Mouse (Mus musculus): ENCODE results near the gene Rhbdl3. TPM values are rescaled to one million over a fixed set of nuclear protein-coding genes. Genes with fewer than 3 reads are reported as not detected.

Rhbdl3 gene
- polyA plus RNA-seq, 1 experiment, result 2.7 TPM

DNA sequence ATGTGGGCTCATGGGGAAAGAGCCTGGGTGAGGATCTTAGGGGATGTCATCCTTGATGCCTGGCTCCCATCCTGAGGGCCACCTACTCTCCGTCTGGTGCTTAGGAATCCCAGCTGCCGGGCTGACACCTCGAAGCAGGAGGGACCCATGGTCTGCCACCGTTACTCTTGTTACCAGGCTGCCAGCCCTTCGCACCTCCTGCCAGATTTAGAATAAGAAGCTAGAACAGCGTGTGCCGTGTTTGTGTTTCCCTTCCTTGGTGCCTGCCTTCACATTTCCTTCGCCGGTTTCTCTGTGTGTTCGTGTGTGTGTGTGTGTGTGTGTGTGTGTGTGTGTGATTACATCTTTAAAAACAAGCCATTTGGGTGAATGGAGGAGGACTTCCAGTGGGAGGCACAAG is 4.1 kb downstream of the Rhbdl3 start:
- TF ChIP-seq POLR2A (IDR thresholded peaks at IDR 0.05; ENCODE audit: borderline replicate concordance, extremely low read depth, low read depth, low read length), result no peak
- no peak for TF ChIP-seq CTCF (IDR thresholded peaks at IDR 0.05; ENCODE audit: insufficient read depth, low read length)
- H3K4me3 ChIP-seq (replicated peaks; ENCODE audit: extremely low read depth, low read depth, low read length), result no peak overlapping the region
- H3K4me1 ChIP-seq (ENCODE audit: control insufficient read depth, insufficient read depth, low read length), result peaks cover 5% of the 10 kb centered on the region; the same call in 1 of the 2 replicates
- WGBS, result 74% methylated on average over 10 of the region's 10 CpGs
- DNase-seq, result no peak

GRCm38 (mm10) chr11:80308537-80308936 is 7.8 kb downstream of the Rhbdl3 start:
- no peak for TF ChIP-seq POLR2A (IDR thresholded peaks at IDR 0.05; ENCODE audit: borderline replicate concordance, extremely low read depth, low read depth, low read length)
- TF ChIP-seq CTCF (IDR thresholded peaks at IDR 0.05; ENCODE audit: insufficient read depth, low read length), result no peak
- Histone ChIP-seq H3K4me3 (replicated peaks; ENCODE audit: extremely low read depth, low read depth, low read length) (no peak overlapping the region), H3K4me1 (ENCODE audit: control insufficient read depth, insufficient read depth, low read length) (no peaks in the 10 kb centered on the region)
- WGBS, result 53% methylated on average over 6 of the region's 6 CpGs
- no peak for DNase-seq

DNA sequence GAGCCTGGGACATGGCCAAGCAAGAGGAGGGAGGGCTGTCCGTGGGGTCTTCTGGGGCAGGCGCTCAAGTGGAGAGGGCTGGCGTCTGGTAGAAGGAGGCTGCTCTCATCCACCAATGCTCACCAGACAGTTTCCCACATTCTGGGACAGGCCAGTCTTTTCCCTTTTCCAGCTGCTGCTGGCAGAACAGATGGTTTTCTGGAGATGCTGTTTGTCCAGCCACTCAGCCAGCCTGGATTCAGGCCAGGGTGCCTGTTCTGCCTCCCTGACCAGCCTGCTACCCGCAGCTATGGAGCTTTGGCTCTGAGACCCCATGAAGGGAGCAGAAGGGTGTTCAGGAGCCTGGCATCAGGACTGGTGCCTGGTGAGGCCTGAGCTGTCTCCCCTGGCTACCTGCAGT is 10.6 kb downstream of the Rhbdl3 start:
- Histone ChIP-seq H3K4me3 (replicated peaks; ENCODE audit: extremely low read depth, low read depth, low read length) (no peak overlapping the region), H3K4me1 (ENCODE audit: control insufficient read depth, insufficient read depth, low read length) (no peaks in the 10 kb centered on the region)
- DNase-seq, result no peak
- 71% methylated on average over 4 of the region's 4 CpGs for WGBS
- TF ChIP-seq POLR2A (IDR thresholded peaks at IDR 0.05; ENCODE audit: borderline replicate concordance, extremely low read depth, low read depth, low read length) (no peak), CTCF (IDR thresholded peaks at IDR 0.05; ENCODE audit: insufficient read depth, low read length) (no peak)

DNA sequence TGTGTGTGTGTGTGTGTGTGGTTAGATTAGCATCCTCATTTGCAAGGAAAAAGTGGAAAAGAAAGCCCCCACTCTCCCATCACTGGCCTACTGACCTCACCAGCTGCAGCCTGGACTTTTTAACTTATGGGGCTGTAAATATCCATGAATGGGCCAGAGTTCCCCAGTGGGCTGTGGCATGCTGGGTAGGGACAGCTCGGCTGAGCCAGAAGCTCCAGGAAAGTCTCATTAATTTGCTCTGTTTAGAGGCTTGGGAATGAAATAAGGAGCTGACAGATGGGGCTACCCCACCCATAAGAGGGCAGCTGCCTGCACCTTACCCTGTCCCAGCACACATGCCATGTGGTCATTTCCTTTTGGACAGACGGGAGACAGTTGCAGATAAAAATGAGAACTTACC is 11.3 kb downstream of the Rhbdl3 start:
- TF ChIP-seq CTCF (IDR thresholded peaks at IDR 0.05; ENCODE audit: insufficient read depth, low read length) (no peak), POLR2A (IDR thresholded peaks at IDR 0.05; ENCODE audit: borderline replicate concordance, extremely low read depth, low read depth, low read length) (no peak)
- no peak for DNase-seq
- no peak overlapping the region for H3K4me3 ChIP-seq (replicated peaks; ENCODE audit: extremely low read depth, low read depth, low read length)
- H3K4me1 ChIP-seq (ENCODE audit: control insufficient read depth, insufficient read depth, low read length), result no peaks in the 10 kb centered on the region
- 48% methylated on average over 2 of the region's 2 CpGs for WGBS

DNA sequence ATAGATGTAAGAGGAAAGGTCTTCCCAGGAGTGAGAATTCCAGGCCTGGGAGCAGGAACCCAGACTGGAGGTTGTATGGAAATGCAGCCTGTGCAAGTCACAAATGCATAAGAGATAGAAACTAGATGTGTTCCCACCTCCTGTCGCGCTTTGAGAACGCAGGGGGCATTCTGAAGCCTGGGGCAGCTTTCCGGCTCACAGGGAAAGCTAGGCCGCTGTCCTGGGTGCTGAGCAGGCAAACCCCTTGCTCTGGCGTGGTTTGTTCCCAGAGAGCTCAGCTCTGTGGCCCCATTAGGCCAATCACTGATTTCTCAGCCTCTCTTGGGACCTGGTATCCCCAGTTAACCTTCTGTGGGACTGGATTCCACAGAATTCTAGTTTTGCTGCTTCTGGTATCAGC is 11.9 kb downstream of the Rhbdl3 start:
- DNase-seq, result no peak
- Histone ChIP-seq H3K4me3 (replicated peaks; ENCODE audit: extremely low read depth, low read depth, low read length) (no peak overlapping the region), H3K4me1 (ENCODE audit: control insufficient read depth, insufficient read depth, low read length) (no peaks in the 10 kb centered on the region)
- no peak for TF ChIP-seq POLR2A (IDR thresholded peaks at IDR 0.05; ENCODE audit: borderline replicate concordance, extremely low read depth, low read depth, low read length)
- no peak for TF ChIP-seq CTCF (IDR thresholded peaks at IDR 0.05; ENCODE audit: insufficient read depth, low read length)
- 23% methylated on average over 6 of the region's 6 CpGs for WGBS

DNA sequence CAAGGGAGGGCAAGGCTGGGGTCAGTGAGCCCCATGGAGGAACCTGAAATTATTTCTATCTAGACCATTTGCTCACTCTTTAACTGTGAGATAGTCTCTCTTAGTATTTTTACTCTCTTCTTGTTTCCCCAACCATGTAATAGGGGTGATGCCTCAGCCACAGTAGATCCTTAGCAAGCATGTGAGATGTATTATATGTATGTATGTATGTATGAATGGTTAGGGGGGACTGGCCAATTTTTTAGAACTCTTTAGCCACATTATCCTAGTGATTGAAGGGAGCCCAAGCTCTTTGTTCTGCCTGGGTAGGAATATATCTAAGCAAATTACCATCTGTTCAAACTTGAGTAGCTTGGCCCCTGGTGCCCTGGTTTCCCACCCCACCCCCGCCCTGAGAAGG is 12.8 kb downstream of the Rhbdl3 start:
- no peak for TF ChIP-seq POLR2A (IDR thresholded peaks at IDR 0.05; ENCODE audit: borderline replicate concordance, extremely low read depth, low read depth, low read length)
- TF ChIP-seq CTCF (IDR thresholded peaks at IDR 0.05; ENCODE audit: insufficient read depth, low read length), result no peak
- H3K4me1 ChIP-seq (ENCODE audit: control insufficient read depth, insufficient read depth, low read length), result no peaks in the 10 kb centered on the region
- no peak overlapping the region for H3K4me3 ChIP-seq (replicated peaks; ENCODE audit: extremely low read depth, low read depth, low read length)
- no peak for DNase-seq
- 75% methylated on average over 1 of the region's 1 CpGs for WGBS

GRCm38 (mm10) chr11:80313944-80314343 is 13.2 kb downstream of the Rhbdl3 start:
- H3K4me3 ChIP-seq (replicated peaks; ENCODE audit: extremely low read depth, low read depth, low read length), result no peak overlapping the region
- WGBS, result 76% methylated on average over 4 of the region's 4 CpGs
- TF ChIP-seq CTCF (IDR thresholded peaks at IDR 0.05; ENCODE audit: insufficient read depth, low read length) (no peak), POLR2A (IDR thresholded peaks at IDR 0.05; ENCODE audit: borderline replicate concordance, extremely low read depth, low read depth, low read length) (no peak)
- DNase-seq, result no peak
- H3K4me1 ChIP-seq (ENCODE audit: control insufficient read depth, insufficient read depth, low read length), result no peaks in the 10 kb centered on the region

DNA sequence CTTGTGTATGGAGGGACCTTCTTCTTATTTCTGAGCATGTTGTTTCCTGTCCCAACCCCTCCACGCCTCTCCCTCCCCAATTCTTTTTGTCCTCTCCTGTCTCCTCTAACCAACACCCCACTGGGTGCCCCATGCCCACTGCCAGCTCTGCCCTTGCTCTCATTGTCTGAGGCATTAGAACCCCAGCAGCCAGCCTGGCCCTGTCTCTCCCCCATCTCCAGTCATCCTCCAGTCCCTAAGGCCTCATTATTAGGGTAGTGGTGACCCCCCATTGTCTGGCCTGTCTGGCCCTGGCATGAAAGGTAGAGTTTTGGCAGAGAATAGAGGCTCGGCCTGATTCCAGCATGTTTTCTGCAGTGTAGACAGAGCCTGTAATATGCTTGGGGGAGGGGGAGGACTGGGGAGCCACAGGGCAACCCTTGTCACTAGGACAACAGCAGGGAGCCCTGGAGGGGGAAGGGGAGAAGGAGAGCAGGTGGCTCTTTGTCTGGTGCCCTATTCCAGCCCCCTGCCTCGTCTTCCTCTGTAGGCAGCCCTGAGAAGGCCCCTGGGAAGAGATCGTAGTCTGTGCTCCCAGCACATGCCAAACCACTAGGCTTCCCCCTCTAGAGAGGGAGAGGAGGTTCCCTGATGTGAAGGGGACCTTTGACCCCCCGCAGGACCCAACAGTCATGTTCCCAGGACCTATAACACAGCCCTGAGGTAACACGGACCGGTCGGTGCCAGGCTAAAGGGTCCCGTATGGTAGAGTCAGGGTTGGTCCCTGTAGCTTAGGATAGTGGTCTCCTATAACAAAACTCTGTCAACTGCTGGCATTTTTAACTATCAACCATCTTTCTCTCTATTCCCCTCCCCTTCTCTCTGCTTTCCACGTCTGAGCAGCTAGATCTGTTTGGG is 15.3 kb downstream of the Rhbdl3 start:
- no peaks in the 10 kb centered on the region for H3K4me1 ChIP-seq (ENCODE audit: control insufficient read depth, insufficient read depth, low read length)
- no peak overlapping the region for H3K4me3 ChIP-seq (replicated peaks; ENCODE audit: extremely low read depth, low read depth, low read length)
- no peak for DNase-seq
- WGBS, result 66% methylated on average over 10 of the region's 10 CpGs
- no peak for TF ChIP-seq CTCF (IDR thresholded peaks at IDR 0.05; ENCODE audit: insufficient read depth, low read length)
- TF ChIP-seq POLR2A (IDR thresholded peaks at IDR 0.05; ENCODE audit: borderline replicate concordance, extremely low read depth, low read depth, low read length), result no peak

GRCm38 (mm10) chr11:80323255-80323654 is 22.5 kb downstream of the Rhbdl3 start:
- TF ChIP-seq CTCF (IDR thresholded peaks at IDR 0.05; ENCODE audit: insufficient read depth, low read length), result no peak
- TF ChIP-seq POLR2A (IDR thresholded peaks at IDR 0.05; ENCODE audit: borderline replicate concordance, extremely low read depth, low read depth, low read length), result no peak
- 56% methylated on average over 13 of the region's 13 CpGs for WGBS

GRCm38 (mm10) chr11:80324636-80325035 is 23.9 kb downstream of the Rhbdl3 start:
- WGBS, result 70% methylated on average over 6 of the region's 6 CpGs

More at GRCm38 (mm10) chr11:80323255-80323654, 22.5 kb downstream of the Rhbdl3 start:
- no peak for DNase-seq
- no peak overlapping the region for H3K4me3 ChIP-seq (replicated peaks; ENCODE audit: extremely low read depth, low read depth, low read length)
- H3K4me1 ChIP-seq (ENCODE audit: control insufficient read depth, insufficient read depth, low read length), result no peaks in the 10 kb centered on the region

More at GRCm38 (mm10) chr11:80324636-80325035, 23.9 kb downstream of the Rhbdl3 start:
- TF ChIP-seq POLR2A (IDR thresholded peaks at IDR 0.05; ENCODE audit: borderline replicate concordance, extremely low read depth, low read depth, low read length) (no peak), CTCF (IDR thresholded peaks at IDR 0.05; ENCODE audit: insufficient read depth, low read length) (no peak)
- no peaks in the 10 kb centered on the region for H3K4me1 ChIP-seq (ENCODE audit: control insufficient read depth, insufficient read depth, low read length)
- no peak for DNase-seq
- H3K4me3 ChIP-seq (replicated peaks; ENCODE audit: extremely low read depth, low read depth, low read length), result no peak overlapping the region

Data from lung, adult 2 months (tissue).